8 mouse cellular contexts compared by ENCODE assay signal in the genomic region with DNA sequence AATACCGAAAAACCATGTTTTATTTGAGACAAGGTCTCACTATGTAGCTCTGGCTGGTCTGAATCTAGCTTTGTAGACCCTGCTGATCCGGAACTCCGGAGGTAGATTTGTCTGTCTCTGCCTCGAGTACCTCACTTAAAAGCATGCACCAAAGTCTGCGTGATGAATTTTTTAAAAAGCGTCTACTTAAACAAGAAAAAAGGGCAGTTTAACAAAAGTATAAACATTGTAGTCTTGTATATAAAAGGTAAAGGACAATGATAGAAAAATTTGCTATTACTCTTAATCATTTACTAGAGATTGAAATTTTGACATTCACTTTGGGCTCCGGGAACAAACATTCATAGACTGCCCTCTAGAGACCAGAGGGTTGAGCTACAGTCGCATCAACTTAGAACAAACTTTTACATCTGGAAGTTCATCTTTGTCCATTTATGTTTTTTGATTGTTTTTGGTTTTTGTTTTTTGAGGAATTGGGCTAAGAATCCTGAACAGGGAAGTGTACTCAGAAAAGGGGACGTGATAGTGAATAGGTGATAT. TPM values are rescaled to one million over a fixed set of nuclear protein-coding genes. Genes with fewer than 3 reads are reported as not detected.
DNase-seq lines count a peak whose midpoint lies in the region; ATAC-seq lines count a peak whose summit lies in the region.

No protein-coding gene starts in this region.

- no peak for ATAC-seq in heart, embryonic 12.5 days (ENCODE audit: insufficient number of reproducible peaks, low FRiP score)
- ATAC-seq in midbrain, embryonic 12.5 days (ENCODE audit: low FRiP score, low read depth) = no peak

- intact Hi-C loops in left cerebral cortex, postnatal 25 days (cut with DNase I) = loop anchor here (1.0 to 5.0 kb wide), 4 partner anchors 29 to 107 kb away; a partner anchor contains a TSS

- DNase-seq in left cerebral cortex, postnatal 25 days (ENCODE audit: low spot score in 2 of 2) = peak; percentile 28 to 42
- no peak for DNase-seq in left cerebral cortex, adult 18-20 months (ENCODE audit: low spot score in 2 of 2)
- peak; percentile 52 to 53 for DNase-seq in kidney, postnatal 36 days
- no peak for DNase-seq in layer of hippocampus, postnatal 36 days
- no peak for DNase-seq in right cerebral cortex, postnatal 36 days (ENCODE audit: low spot score in 2 of 2)

- peaks cover 12% of the 10 kb centered on the region for H3K36me3 ChIP-seq in heart, embryonic 12.5 days
- H3K36me3 ChIP-seq in midbrain, embryonic 12.5 days = peaks cover 9% of the 10 kb centered on the region

- peaks cover 7% of the 10 kb centered on the region; the same call in 1 of the 2 replicates for H3K27me3 ChIP-seq in heart, embryonic 12.5 days (replicated peaks)
- H3K27me3 ChIP-seq in midbrain, embryonic 12.5 days = peaks cover 11% of the 10 kb centered on the region

- no peaks in the 10 kb centered on the region for H3K4me1 ChIP-seq in brown adipose tissue, adult 24 weeks (ENCODE audit: control insufficient read depth, insufficient read depth, insufficient read length, low read length)
- H3K4me1 ChIP-seq in heart, embryonic 12.5 days (replicated peaks) = no peaks in the 10 kb centered on the region; the same call in 1 of the 2 replicates
- peaks cover 13% of the 10 kb centered on the region for H3K4me1 ChIP-seq in midbrain, embryonic 12.5 days

- H3K9me3 ChIP-seq in heart, embryonic 12.5 days (replicated peaks) = no peaks in the 10 kb centered on the region
- no peaks in the 10 kb centered on the region for H3K9me3 ChIP-seq in midbrain, embryonic 12.5 days

- WGBS in heart, embryonic 12.5 days = 4% methylated on average over 9 of the region's 9 CpGs
- WGBS in midbrain, embryonic 12.5 days = 4% methylated on average over 9 of the region's 9 CpGs

- peak overlapping the region; percentile 72 for H3K9ac ChIP-seq in heart, embryonic 12.5 days
- peak overlapping the region; percentile 69 for H3K9ac ChIP-seq in midbrain, embryonic 12.5 days (replicated peaks)

- peak overlapping the region; percentile 95 for H3K4me2 ChIP-seq in heart, embryonic 12.5 days
- peak overlapping the region; percentile 95 for H3K4me2 ChIP-seq in midbrain, embryonic 12.5 days (replicated peaks)

- H3K27ac ChIP-seq in brown adipose tissue, adult 24 weeks (replicated peaks; ENCODE audit: low read depth, low read length) = peak overlapping the region; percentile 66
- H3K27ac ChIP-seq in heart, embryonic 12.5 days (ENCODE audit: poor library complexity, severe bottlenecking) = 0 out of 2 replicates have a peak overlapping the region, but pooled peaks have one; percentile 55
- H3K27ac ChIP-seq in midbrain, embryonic 12.5 days (replicated peaks) = peak overlapping the region; percentile 68

- H3K4me3 ChIP-seq in brown adipose tissue, adult 24 weeks (ENCODE audit: insufficient read depth, low read depth, low read length) = peak overlapping the region; percentile 75
- H3K4me3 ChIP-seq in heart, embryonic 12.5 days = peak overlapping the region; percentile 79
- peak overlapping the region; percentile 76 for H3K4me3 ChIP-seq in midbrain, embryonic 12.5 days

RNA-seq across cellular contexts. Expression of a gene that starts 0.7 kb away (rescaled TPM):
- 10 to 100 TPM; 10.8 to 12.3 TPM for total RNA-seq in left cerebral cortex, postnatal 25 days (2021)
- total RNA-seq in left cerebral cortex, adult 18-20 months (2021) = 10 to 100 TPM; 12.2 to 12.4 TPM
- 24.4 and 34.2 TPM in 2 replicates for polyA plus RNA-seq in brown adipose tissue, adult 24 weeks (2012; ENCODE audit: insufficient read depth, insufficient read length, missing spikeins)
- 10.7 and 12.8 TPM in 2 replicates for polyA plus RNA-seq in heart, embryonic 12.5 days (2016; fragmentation: Nextera tagmentation; extraction: Ambion mirVana)
- polyA plus RNA-seq in midbrain, embryonic 12.5 days (2016; fragmentation: Nextera tagmentation; extraction: Ambion mirVana) = 12.5 and 13.6 TPM in 2 replicates
- 10 to 100 TPM; 11.4 to 14.2 TPM for total RNA-seq in layer of hippocampus, postnatal 36 days (2021)

RNA-seq across cellular contexts. Expression of a gene that starts 21.5 kb away (rescaled TPM):
- total RNA-seq in left cerebral cortex, postnatal 25 days (2021) = 100 to 1,000 TPM; 125 to 132 TPM
- total RNA-seq in left cerebral cortex, adult 18-20 months (2021) = 100 to 1,000 TPM; 131 to 136 TPM
- 87.6 and 108 TPM in 2 replicates for polyA plus RNA-seq in brown adipose tissue, adult 24 weeks (2012; ENCODE audit: insufficient read depth, insufficient read length, missing spikeins)
- 71.3 and 72.9 TPM in 2 replicates for polyA plus RNA-seq in heart, embryonic 12.5 days (2016; fragmentation: Nextera tagmentation; extraction: Ambion mirVana)
- 96.5 and 102 TPM in 2 replicates for polyA plus RNA-seq in midbrain, embryonic 12.5 days (2016; fragmentation: Nextera tagmentation; extraction: Ambion mirVana)
- total RNA-seq in layer of hippocampus, postnatal 36 days (2021) = 100 to 1,000 TPM; 131 to 134 TPM

RNA-seq across cellular contexts. Expression of a gene that starts 28.7 kb away (rescaled TPM):
- 10 to 100 TPM; 17.9 to 18.9 TPM for total RNA-seq in left cerebral cortex, postnatal 25 days (2021)
- 10 to 100 TPM; 12.8 to 17.6 TPM for total RNA-seq in left cerebral cortex, adult 18-20 months (2021)
- polyA plus RNA-seq in brown adipose tissue, adult 24 weeks (2012; ENCODE audit: insufficient read depth, insufficient read length, missing spikeins) = 0.32 and 0.58 TPM in 2 replicates
- 2.0 and 3.0 TPM in 2 replicates for polyA plus RNA-seq in heart, embryonic 12.5 days (2016; fragmentation: Nextera tagmentation; extraction: Ambion mirVana)
- 8.3 and 10.4 TPM in 2 replicates for polyA plus RNA-seq in midbrain, embryonic 12.5 days (2016; fragmentation: Nextera tagmentation; extraction: Ambion mirVana)
- total RNA-seq in layer of hippocampus, postnatal 36 days (2021) = 10 to 100 TPM; 14.8 to 15.5 TPM

RNA-seq across cellular contexts. Expression of a gene that starts 29.5 kb away (rescaled TPM):
- total RNA-seq in left cerebral cortex, postnatal 25 days (2021) = under 1 TPM; 0.39 to 0.96 TPM
- total RNA-seq in left cerebral cortex, adult 18-20 months (2021) = under 1 TPM; 0.54 to 0.88 TPM
- not detected in 2 replicates for polyA plus RNA-seq in brown adipose tissue, adult 24 weeks (2012; ENCODE audit: insufficient read depth, insufficient read length, missing spikeins)
- 0.99 and 1.0 TPM in 2 replicates for polyA plus RNA-seq in heart, embryonic 12.5 days (2016; fragmentation: Nextera tagmentation; extraction: Ambion mirVana)
- polyA plus RNA-seq in midbrain, embryonic 12.5 days (2016; fragmentation: Nextera tagmentation; extraction: Ambion mirVana) = 0.90 and 1.1 TPM in 2 replicates
- under 1 TPM; 0.25 to 0.35 TPM for total RNA-seq in layer of hippocampus, postnatal 36 days (2021)

RNA-seq across cellular contexts. Expression of a gene that starts 30.3 kb away (rescaled TPM):
- 1 to 10 TPM; 2.5 to 3.2 TPM for total RNA-seq in left cerebral cortex, postnatal 25 days (2021)
- 1 to 10 TPM; 1.4 to 2.6 TPM for total RNA-seq in left cerebral cortex, adult 18-20 months (2021)
- polyA plus RNA-seq in brown adipose tissue, adult 24 weeks (2012; ENCODE audit: insufficient read depth, insufficient read length, missing spikeins) = 8.6 and 11.1 TPM in 2 replicates
- polyA plus RNA-seq in heart, embryonic 12.5 days (2016; fragmentation: Nextera tagmentation; extraction: Ambion mirVana) = 106 and 109 TPM in 2 replicates
- 76.4 and 85.5 TPM in 2 replicates for polyA plus RNA-seq in midbrain, embryonic 12.5 days (2016; fragmentation: Nextera tagmentation; extraction: Ambion mirVana)
- 1 to 10 TPM; 2.0 to 2.4 TPM for total RNA-seq in layer of hippocampus, postnatal 36 days (2021)

Comparison
In these comparisons a context has a peak if more than half of its experiments do, and no peak if none do; other contexts are left out.
1. DNase-seq: peak in left cerebral cortex, postnatal 25 days (2 of 2) and kidney, postnatal 36 days (2 of 2); none in left cerebral cortex, adult 18-20 months (0 of 2), layer of hippocampus, postnatal 36 days (0 of 2) and right cerebral cortex, postnatal 36 days (0 of 2).
2. Peak in every context shown above with its lines, with median percentiles within 50 percentile points of each other: H3K27ac ChIP-seq and H3K4me3 ChIP-seq.